Mouse (Mus musculus) natural killer cell, adult 2 months (primary cell): ENCODE measurements around the gene Pheta1.

Experiments used
- DNase-seq, 2 experiments: peaks; one replicate each; pipeline ENCODE4 v3.0.0; 2022; ENCODE audit warnings: low spot score in 2 of 2

The Pheta1 gene

GRCm38 (mm10) chr5:121889819-121890362 is 41.1 kb downstream of the Pheta1 start:
- no peak for DNase-seq

GRCm38 (mm10) chr5:121890925-121891324 is 42.1 kb downstream of the Pheta1 start:
- DNase-seq, result no peak

GRCm38 (mm10) chr5:121892281-121892680 is 43.5 kb downstream of the Pheta1 start:
- DNase-seq, result no peak

GRCm38 (mm10) chr5:121893581-121893980 is 44.8 kb downstream of the Pheta1 start:
- DNase-seq, result no peak

GRCm38 (mm10) chr5:121894647-121895046 is 45.9 kb downstream of the Pheta1 start:
- DNase-seq, result no peak

GRCm38 (mm10) chr5:121895117-121895756 is 46.5 kb downstream of the Pheta1 start:
- no peak for DNase-seq

- DNase-seq, result no peak
Measured at GRCm38 (mm10) chr5:121902809-121903745, 54.3 kb downstream of the Pheta1 start.
